8 mouse cellular contexts compared by ENCODE assay signal in the genomic region with DNA sequence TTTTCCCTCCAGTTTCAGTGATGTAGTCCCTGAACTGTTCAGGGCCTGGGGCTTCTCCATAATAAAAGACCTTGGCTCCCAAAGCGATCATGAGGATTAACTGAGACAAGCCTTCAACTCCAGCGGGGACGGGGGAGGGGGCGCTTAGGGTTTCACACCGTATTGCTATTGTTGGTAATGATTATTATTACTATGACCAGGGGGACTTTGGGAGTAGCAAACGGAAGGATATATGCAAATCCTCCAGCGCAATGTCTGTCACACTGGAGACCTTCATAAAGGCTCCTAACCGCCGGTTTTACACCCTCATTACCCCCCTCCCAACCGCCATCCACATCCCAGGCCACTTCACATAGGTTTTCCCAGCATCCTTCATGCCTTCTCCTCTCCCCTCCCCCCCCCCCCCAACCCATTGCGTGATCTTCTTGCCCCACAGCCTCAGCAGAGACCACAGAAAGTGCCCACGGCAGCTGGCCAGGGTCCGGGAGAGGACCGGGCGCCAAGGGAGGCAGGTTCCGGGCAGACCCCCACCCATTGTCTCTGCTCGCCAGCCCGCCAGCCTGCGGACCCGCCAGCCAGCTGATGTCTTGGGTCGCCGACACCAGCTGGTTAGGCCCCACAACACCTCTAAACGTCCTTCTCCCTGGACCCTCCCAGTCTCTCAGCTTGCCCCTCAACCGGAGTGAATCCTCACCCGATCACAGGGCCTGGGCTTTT. TPM values are rescaled to one million over a fixed set of nuclear protein-coding genes. Genes with fewer than 3 reads are reported as not detected.
DNase-seq lines count a peak whose midpoint lies in the region; ATAC-seq and TF ChIP-seq lines count a peak whose summit lies in the region.

No protein-coding gene starts in this region.

- TF ChIP-seq CTCF in lung, embryonic 14.5 days (IDR thresholded peaks at IDR 0.05; ENCODE audit: low read depth) = no peak

- WGBS in lung, embryonic 14.5 days = 4% methylated on average over 24 of the region's 25 CpGs
- WGBS in embryonic facial prominence, embryonic 14.5 days = 6% methylated on average over 25 of the region's 25 CpGs
- WGBS in limb, embryonic 12.5 days = 3% methylated on average over 25 of the region's 25 CpGs

- H3K36me3 ChIP-seq in lung, embryonic 14.5 days (ENCODE audit: insufficient read depth) = no peaks in the 10 kb centered on the region
- no peaks in the 10 kb centered on the region for H3K36me3 ChIP-seq in embryonic facial prominence, embryonic 14.5 days (ENCODE audit: control insufficient read depth, insufficient read depth, low read length)
- no peaks in the 10 kb centered on the region for H3K36me3 ChIP-seq in limb, embryonic 12.5 days

- ATAC-seq in lung, embryonic 14.5 days (ENCODE audit: insufficient read depth) = peak; percentile 33
- ATAC-seq in embryonic facial prominence, embryonic 14.5 days (ENCODE audit: low read depth) = peak; percentile 24
- ATAC-seq in limb, embryonic 12.5 days (ENCODE audit: insufficient number of reproducible peaks, insufficient read depth, low FRiP score, low TSS enrichment, low read depth) = 0 out of 2 replicates have a peak, but pooled peaks have one; percentile 54
- ATAC-seq in CD4-positive, CD25-positive, alpha-beta regulatory T cell, adult 4 months = no peak

- H3K27me3 ChIP-seq in lung, embryonic 14.5 days (ENCODE audit: insufficient read depth, low read length) = no peaks in the 10 kb centered on the region
- H3K27me3 ChIP-seq in embryonic facial prominence, embryonic 14.5 days (replicated peaks; ENCODE audit: control insufficient read depth, insufficient read depth, low read length) = 0 out of 2 replicates have a peak, but pooled peaks cover 5% of the 10 kb centered on the region
- H3K27me3 ChIP-seq in limb, embryonic 12.5 days = peaks cover 13% of the 10 kb centered on the region

- H3K9me3 ChIP-seq in lung, embryonic 14.5 days (ENCODE audit: low read depth, low read length) = no peaks in the 10 kb centered on the region
- peaks cover 7% of the 10 kb centered on the region; the same call in 1 of the 2 replicates for H3K9me3 ChIP-seq in embryonic facial prominence, embryonic 14.5 days (ENCODE audit: control insufficient read depth, low read length)
- H3K9me3 ChIP-seq in limb, embryonic 12.5 days = peaks cover 4% of the 10 kb centered on the region; the same call in 1 of the 2 replicates

- H3K4me3 ChIP-seq in lung, embryonic 14.5 days (ENCODE audit: low read depth, low read length) = peak overlapping the region; percentile 43
- H3K4me3 ChIP-seq in embryonic facial prominence, embryonic 14.5 days (ENCODE audit: low read depth, low read length) = peak overlapping the region; percentile 40
- peak overlapping the region; percentile 40 for H3K4me3 ChIP-seq in limb, embryonic 12.5 days (replicated peaks)

- peak overlapping the region; percentile 66 for H3K9ac ChIP-seq in lung, embryonic 14.5 days
- H3K9ac ChIP-seq in embryonic facial prominence, embryonic 14.5 days (ENCODE audit: low read depth, low read length) = peak overlapping the region; percentile 69
- peak overlapping the region; percentile 56 for H3K9ac ChIP-seq in limb, embryonic 12.5 days (replicated peaks)

- H3K4me1 ChIP-seq in lung, embryonic 14.5 days (ENCODE audit: insufficient read depth) = no peaks in the 10 kb centered on the region; the same call in 1 of the 2 replicates
- H3K4me1 ChIP-seq in embryonic facial prominence, embryonic 14.5 days (ENCODE audit: control insufficient read depth, insufficient read depth, low read length) = peaks cover 13% of the 10 kb centered on the region
- peaks cover 27% of the 10 kb centered on the region for H3K4me1 ChIP-seq in limb, embryonic 12.5 days (replicated peaks)

- H3K4me2 ChIP-seq in lung, embryonic 14.5 days = peak overlapping the region; percentile 78
- peak overlapping the region; percentile 74 for H3K4me2 ChIP-seq in embryonic facial prominence, embryonic 14.5 days (ENCODE audit: low read depth, low read length)
- H3K4me2 ChIP-seq in limb, embryonic 12.5 days = peak overlapping the region; percentile 66

- peak overlapping the region; percentile 86 for H3K27ac ChIP-seq in lung, embryonic 14.5 days (ENCODE audit: low read depth)
- peak overlapping the region; percentile 63 for H3K27ac ChIP-seq in embryonic facial prominence, embryonic 14.5 days (replicated peaks; ENCODE audit: low read depth, low read length)
- H3K27ac ChIP-seq in limb, embryonic 12.5 days = no peak overlapping the region

- DNase-seq in lung, embryonic 14.5 days = peak; percentile 54
- no peak for DNase-seq in lung, postnatal 10 days
- DNase-seq in embryonic facial prominence, embryonic 14.5 days (ENCODE audit: low spot score) = peak; percentile 40
- peak; percentile 86 for DNase-seq in retina, postnatal 1 day
- no peak for DNase-seq in frontal cortex, postnatal 14 days (ENCODE audit: low spot score in 2 of 2)
- DNase-seq in gastrocnemius, adult 18-20 months (ENCODE audit: low spot score) = no peak

RNA-seq across cellular contexts. Expression of gene Cbfa2t2, which starts 9.9 kb away (rescaled TPM):
- polyA plus RNA-seq in lung, embryonic 14.5 days (2014; fragmentation: Nextera tagmentation; extraction: Ambion mirVana) = 39.8 and 40.5 TPM in 2 replicates
- 31.3 and 31.5 TPM in 2 replicates for polyA plus RNA-seq in embryonic facial prominence, embryonic 14.5 days (2014; fragmentation: Nextera tagmentation; extraction: Ambion mirVana)
- 50.6 and 57.8 TPM in 2 replicates for polyA plus RNA-seq in limb, embryonic 12.5 days (2016; fragmentation: Nextera tagmentation; extraction: Ambion mirVana)
- 10 to 100 TPM; 14.8 to 19.4 TPM for total RNA-seq in gastrocnemius, adult 18-20 months (2021)
- polyA plus RNA-seq in CD4-positive, CD25-positive, alpha-beta regulatory T cell, adult 4 months (2017; shearing (Covaris generic)) = 10 to 100 TPM; 22.9 to 33.0 TPM

RNA-seq across cellular contexts. Expression of gene Snta1, which starts 18.4 kb away (rescaled TPM):
- 3.8 and 3.9 TPM in 2 replicates for polyA plus RNA-seq in lung, embryonic 14.5 days (2014; fragmentation: Nextera tagmentation; extraction: Ambion mirVana)
- 8.6 and 10.4 TPM in 2 replicates for polyA plus RNA-seq in embryonic facial prominence, embryonic 14.5 days (2014; fragmentation: Nextera tagmentation; extraction: Ambion mirVana)
- polyA plus RNA-seq in limb, embryonic 12.5 days (2016; fragmentation: Nextera tagmentation; extraction: Ambion mirVana) = 7.5 and 8.3 TPM in 2 replicates
- total RNA-seq in gastrocnemius, adult 18-20 months (2021) = 100 to 1,000 TPM; 180 to 200 TPM
- not detected for polyA plus RNA-seq in CD4-positive, CD25-positive, alpha-beta regulatory T cell, adult 4 months (2017; shearing (Covaris generic))

RNA-seq across cellular contexts. Expression of gene Cdk5rap1, which starts 53.5 kb away (rescaled TPM):
- 11.2 and 13.1 TPM in 2 replicates for polyA plus RNA-seq in lung, embryonic 14.5 days (2014; fragmentation: Nextera tagmentation; extraction: Ambion mirVana)
- 16.4 and 24.1 TPM in 2 replicates for polyA plus RNA-seq in embryonic facial prominence, embryonic 14.5 days (2014; fragmentation: Nextera tagmentation; extraction: Ambion mirVana)
- 19.2 and 19.4 TPM in 2 replicates for polyA plus RNA-seq in limb, embryonic 12.5 days (2016; fragmentation: Nextera tagmentation; extraction: Ambion mirVana)
- total RNA-seq in gastrocnemius, adult 18-20 months (2021) = 10 to 100 TPM; 11.2 to 15.1 TPM
- 10 to 100 TPM; 24.4 to 38.9 TPM for polyA plus RNA-seq in CD4-positive, CD25-positive, alpha-beta regulatory T cell, adult 4 months (2017; shearing (Covaris generic))

Comparison
In these comparisons a context has a peak if more than half of its experiments do, and no peak if none do; other contexts are left out.
1. DNase-seq: peak in lung, embryonic 14.5 days (single experiment), embryonic facial prominence, embryonic 14.5 days (single experiment) and retina, postnatal 1 day (single experiment); none in lung, postnatal 10 days (single experiment), frontal cortex, postnatal 14 days (0 of 2) and gastrocnemius, adult 18-20 months (single experiment).
2. Peak in every context shown above with its lines, with median percentiles within 50 percentile points of each other: H3K4me2 ChIP-seq, H3K4me3 ChIP-seq and H3K9ac ChIP-seq.